Mouse (Mus musculus) cerebellum, postnatal 10 days (tissue): ENCODE results near the gene Atp1a2.
A peak's percentile ranks its signal among the peaks of the same experiment; 100 is the strongest.

Source experiments
- DNase-seq, 2 experiments: peaks; one replicate each; pipeline ENCODE4 v3.0.0; 2021; ENCODE audit warnings: mixed read lengths in 2 of 2

Gene Atp1a2

DNA sequence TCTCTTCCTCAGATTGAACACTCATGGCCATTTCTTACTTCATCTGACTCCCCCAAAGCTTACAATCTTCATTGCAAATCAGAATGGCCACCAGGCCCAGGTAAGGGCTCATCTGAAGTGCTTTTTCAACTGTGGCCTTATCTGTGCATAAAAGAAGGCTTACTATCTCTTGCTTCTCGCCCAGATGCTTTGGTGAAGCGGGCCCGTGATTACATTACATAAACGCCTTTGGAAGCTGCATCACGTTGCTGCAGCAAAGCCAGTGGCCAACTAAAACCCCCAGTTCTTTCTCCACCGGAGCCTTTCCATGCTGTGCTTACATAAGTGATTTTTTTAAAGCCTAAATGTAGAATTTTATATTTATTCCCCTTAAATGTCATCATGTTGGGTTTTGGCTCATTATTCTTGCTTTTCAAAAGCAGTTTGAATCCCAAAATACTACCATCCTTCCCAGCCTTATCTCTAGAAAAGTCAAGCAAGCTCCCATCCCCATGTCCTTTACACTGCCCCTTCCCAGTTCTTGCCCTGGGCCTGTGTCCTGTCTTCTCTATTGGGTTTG, 26.0 kb upstream of the Atp1a2 start:
- peak in 1 of 2 experiments; percentile 1 for DNase-seq

DNA sequence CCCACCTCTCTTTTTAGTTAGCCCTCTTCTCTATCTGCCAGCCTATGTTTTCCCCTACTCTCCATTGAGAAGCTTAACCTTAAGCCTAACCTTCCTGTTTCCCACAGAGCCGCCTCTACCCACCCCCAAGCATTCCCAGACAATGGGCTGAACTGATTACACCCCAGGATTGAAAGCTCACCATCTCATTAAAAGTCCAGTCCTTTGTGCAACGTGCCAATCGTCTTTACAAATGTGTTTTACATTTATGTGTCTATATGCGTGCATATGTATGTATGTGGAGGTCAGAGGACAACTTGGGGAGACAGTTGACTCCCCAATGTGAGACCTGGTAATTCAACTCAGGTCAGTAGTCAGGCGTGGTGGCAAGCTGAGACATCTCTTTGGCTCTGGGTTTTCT, 25.4 kb upstream of the Atp1a2 start:
- no peak for DNase-seq

DNA sequence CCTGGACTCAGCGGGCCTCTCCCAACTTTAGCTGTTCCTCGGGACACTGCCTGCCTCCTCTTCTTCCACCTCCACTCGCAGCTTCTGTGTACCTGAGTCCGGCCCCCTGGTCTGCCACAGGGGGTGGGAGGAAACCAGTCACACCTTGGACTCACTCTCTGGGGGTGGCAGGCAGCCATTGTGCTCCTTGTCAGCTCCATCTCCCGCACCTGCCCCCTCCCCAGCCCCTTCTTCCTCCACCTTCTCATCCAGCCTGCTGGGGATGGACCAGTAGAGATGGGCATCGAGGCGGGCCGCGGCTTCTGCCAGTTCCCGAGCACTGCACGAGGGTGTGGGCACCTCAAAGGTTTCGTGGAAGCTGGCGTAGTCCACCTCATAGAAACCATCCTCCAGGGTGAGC, 24.9 kb upstream of the Atp1a2 start:
- DNase-seq: peak in 1 of 2 experiments; percentile 34

DNA sequence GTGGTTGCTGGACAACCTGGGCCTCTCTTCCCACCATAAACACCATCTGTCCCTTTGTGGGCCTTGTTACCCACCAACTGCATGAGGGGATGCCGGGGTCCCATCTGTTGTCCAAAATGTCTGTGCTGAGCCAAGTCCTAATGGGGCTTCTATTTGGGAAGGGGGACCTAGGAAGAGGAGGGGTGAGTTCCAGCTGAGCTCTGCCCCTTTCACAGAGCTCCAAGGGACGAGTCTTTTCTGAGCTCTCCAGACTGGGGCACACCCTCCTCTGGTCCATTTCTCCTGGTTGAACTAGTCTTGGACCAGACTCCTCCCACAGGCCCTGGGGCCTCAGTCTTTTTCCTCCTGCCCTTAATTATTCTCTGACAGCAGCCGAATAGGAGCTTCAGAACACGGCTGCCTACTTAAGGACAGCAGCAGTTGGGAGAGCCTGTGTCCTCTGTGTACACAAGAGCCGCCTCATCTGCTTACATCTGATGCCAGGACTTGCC, 22.1 kb upstream of the Atp1a2 start:
- DNase-seq: peak; percentile 63 to 74

DNA sequence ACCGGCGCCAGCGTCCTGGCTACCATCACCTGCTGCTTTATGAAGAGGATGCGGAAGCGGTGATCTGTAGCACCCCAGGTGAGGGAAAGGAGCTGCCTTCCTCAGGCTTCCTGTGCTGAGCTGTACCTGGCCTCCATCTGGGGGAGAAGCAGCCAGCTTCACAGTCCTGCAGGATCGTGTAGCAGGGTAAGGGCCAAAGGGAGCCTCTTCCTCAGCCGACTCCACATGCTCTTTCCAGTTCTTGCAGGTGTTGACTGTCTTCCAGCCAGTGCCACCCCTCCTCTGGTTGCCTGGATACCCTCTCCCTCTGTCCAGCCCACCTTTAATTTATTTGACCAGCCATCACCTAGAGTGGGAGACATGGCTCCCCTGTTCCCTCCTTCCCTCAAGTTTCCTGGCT, 21.5 kb upstream of the Atp1a2 start:
- peak; percentile 45 to 50 for DNase-seq

DNA sequence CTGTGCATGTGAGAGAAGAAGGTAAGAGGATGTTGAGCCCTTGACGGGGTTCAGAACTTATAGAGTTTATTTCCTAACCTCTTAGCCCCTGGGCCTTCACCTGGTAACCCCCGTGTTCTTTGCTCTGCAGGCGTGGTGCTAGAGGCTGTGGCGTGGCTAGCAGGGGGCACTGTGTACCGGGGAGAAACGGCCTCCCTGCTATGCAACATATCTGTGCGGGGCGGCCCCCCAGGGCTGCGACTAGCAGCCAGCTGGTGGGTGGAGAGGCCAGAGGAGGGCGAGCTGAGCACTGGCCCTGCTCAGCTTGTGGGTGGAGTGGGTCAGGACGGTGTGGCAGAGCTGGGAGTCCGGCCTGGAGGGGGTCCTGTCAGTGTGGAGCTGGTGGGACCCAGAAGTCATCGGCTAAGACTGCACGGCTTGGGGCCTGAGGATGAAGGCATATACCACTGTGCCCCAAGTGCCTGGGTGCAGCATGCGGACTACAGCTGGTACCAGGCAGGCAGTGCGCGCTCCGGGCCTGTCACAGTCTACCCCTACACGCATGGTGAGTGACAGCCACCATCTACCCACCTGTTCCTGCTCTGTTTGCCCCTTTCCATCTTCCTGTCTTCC, 20.7 kb upstream of the Atp1a2 start:
- peak in 1 of 2 experiments; percentile 45 for DNase-seq

DNA sequence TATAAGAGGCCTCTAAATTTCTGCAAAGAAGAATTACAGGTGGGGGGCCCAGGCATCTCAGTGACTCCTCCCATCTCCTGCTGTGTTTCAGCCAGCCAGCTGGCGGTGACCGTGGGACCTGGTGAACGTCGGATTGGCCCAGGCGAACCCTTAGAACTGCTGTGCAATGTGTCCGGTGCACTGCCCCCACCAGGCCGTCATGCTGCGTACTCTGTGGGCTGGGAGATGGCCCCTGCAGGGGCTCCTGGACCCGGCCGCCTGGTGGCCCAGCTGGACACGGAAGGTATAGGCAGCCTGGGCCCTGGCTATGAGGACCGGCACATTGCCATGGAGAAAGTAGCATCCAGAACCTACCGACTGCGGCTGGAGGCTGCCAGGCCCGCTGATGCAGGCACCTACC, 20.1 kb upstream of the Atp1a2 start:
- peak; percentile 58 to 64 for DNase-seq

DNA sequence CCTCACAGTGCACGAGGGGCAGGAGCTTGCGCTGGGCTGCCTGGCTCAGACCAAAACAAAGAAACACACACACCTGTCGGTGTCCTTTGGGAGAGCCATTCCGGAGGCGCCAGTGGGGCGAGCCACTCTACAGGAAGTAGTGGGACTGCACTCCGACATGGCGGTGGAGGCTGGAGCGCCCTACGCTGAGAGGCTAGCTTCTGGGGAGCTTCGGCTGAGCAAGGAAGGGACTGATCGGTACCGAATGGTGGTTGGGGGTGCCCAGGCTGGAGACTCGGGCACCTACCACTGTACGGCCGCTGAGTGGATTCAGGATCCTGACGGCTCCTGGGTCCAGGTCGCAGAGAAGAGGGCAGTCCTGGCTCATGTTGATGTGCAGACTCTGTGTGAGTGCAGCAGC, 19.6 kb upstream of the Atp1a2 start:
- peak in 1 of 2 experiments; percentile 27 for DNase-seq

DNA sequence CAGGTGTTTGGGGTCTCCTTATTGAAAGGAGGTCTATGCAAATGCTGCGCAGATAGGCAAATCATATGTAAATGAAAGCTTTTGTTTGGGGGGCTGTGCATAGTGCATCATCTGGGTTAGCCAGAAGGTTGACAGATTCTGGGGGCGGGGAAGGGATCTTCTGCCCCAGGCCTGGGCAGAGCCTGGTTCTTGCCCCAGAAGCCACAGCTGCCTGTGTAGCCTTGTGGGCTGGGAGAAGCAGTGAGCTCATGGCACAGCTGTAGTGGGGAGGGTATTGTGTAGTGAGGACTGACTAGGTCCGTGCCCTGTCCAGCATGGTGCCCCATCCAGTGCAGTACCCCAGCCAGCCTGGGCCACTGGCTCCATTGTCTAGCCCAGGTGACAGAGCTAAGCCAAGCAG, 17.0 kb upstream of the Atp1a2 start:
- peak; percentile 42 to 44 for DNase-seq

DNA sequence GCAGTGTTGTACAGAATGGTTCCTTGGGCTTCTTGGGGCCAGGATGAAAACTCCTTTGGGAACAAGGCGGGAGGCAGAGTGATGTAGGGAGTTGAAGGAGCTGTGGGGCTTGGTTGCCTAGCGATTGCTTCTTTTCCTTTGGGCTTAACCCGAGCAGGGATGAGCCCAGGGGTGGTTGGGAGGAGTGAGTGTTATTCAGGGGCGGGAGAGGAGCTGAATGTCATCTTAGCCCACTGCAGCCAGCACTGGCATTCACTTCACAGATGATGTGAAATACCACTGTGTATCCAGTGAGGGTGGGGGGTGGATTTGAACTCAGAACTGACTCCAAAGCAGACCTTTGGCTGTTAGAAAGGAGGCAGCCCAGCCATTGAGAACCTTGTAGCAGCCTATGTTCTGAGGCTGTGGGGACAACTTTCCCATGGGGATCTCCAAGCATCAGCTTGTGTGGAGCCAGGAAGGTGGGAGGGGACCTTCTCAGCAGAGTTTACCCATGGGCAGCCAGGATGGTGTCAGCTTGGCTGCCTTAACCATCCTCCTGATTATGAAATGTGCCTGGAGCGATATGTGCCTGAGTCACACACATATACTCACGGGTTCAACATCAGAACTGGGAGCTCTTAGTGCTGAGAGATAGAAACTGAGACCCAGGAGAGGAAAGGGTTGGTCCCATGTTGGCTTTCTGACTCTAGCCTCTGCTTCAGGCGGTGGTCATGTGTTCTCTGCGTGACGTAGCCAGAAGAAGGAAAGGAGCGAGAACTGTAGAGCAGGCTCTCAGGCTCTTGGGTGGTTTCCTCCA, 15.9 kb upstream of the Atp1a2 start:
- peak; percentile 33 to 39 for DNase-seq

DNA sequence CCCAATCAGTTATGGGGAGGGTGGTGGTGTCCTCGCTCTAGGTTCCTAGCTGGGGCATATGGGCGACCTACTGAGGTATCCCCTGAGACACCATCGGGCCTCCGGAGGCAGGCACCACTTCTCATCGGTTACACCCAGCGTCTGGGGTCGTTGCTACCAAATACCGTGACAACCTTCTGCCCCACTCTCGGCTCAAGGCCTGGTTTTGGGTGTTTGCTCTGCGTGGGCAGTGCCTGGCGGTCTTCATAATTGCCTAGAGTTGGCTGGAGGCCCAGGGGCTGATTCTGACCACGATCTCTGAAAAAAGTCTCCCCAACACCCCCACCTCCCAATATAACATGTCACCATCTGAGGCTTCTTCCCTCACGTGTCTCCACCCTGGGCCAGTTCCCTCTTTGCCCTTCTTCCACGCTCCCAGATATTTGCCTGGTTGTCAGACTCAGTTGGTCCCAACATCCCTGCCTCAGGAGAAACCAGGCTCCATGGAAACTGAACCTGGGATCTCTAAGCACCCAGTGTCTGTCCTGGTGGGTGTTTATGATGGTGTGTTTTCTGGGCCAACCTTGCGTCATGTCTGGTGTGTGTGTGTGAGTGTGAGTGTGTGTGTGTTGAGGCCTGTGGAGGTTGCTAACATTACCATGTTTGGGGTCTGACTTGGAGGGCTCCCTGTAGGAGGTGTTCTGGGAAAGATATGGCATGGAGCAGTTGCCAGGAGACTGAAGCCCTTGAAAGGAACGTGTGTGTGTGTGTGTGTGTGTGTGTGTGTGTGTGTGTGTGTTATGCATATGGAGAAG, 15.1 kb upstream of the Atp1a2 start:
- DNase-seq: peak; percentile 67 to 78

DNA sequence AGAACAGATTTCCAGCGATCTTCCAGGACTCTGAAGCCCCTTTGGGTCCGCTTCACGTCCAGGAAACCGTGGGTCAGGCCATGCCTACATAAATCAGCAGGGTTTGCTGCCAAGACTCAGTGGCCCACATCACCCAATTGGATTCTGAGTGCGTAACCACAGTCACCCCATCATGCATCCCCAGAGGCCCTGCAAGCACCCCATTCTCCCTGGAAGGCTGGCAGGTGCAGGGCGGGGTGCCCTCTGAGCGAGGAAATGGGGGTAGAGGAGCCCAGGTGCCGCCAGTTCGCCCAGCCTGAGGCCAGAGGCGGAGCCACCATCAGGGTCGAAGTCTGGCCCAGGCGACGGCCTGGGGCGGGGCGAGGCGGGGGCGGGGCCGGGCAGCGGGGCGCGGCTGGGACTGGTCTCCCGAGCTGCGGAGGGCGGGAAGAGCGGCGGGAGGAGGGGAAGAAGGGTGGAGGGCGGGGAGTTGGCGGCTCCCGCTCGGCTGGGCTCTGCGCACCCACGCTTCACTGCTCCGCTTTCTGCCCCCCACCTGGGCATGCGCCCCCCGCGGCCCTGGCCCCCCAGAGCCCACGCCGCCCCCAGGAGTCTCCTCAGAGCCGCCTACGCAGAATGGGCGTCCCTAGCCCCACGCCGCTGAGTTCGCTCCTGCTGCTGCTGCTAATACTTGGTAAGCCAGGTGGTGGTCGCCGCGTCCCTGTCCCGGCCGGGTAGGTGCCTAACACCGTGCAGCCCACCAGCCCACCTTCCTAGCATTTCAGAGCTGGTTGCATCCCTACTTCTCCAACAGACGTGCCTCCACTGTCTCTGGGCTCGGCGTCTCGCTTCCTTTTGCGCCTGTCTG, 14.3 kb upstream of the Atp1a2 start:
- DNase-seq: peak; percentile 95 to 97

DNA sequence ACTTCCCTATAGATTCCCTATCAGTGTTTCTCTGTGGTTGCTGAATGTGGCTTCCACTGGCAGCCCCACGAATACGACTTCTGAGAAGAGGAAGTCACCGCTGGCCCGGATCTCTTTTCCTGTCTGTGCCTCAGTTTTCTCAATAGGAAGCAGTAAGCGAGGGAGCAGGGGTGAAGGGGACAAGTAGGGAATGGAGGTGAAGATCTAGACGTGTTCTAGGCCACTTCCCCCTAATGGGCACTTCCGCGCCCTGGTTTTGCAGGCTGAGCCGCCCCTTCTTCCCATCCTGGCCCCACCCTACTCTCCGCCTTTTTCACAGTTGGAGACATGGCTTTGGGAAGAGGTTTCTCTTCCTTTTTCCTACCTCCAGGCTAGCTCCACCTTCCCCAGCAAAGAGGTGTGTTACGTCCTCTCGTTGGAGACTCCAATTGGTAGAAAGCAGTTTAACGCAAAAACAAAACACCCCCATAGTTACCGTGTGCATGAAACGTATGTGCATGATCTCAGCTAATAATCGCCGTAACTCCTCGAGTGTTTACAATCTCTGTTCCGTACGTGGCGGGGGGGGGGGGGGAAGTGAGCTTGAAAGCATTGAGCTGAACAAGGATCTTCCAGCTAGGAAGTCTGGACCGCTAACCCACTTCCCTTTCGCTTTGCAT, 13.5 kb upstream of the Atp1a2 start:
- DNase-seq: peak; percentile 82

DNA sequence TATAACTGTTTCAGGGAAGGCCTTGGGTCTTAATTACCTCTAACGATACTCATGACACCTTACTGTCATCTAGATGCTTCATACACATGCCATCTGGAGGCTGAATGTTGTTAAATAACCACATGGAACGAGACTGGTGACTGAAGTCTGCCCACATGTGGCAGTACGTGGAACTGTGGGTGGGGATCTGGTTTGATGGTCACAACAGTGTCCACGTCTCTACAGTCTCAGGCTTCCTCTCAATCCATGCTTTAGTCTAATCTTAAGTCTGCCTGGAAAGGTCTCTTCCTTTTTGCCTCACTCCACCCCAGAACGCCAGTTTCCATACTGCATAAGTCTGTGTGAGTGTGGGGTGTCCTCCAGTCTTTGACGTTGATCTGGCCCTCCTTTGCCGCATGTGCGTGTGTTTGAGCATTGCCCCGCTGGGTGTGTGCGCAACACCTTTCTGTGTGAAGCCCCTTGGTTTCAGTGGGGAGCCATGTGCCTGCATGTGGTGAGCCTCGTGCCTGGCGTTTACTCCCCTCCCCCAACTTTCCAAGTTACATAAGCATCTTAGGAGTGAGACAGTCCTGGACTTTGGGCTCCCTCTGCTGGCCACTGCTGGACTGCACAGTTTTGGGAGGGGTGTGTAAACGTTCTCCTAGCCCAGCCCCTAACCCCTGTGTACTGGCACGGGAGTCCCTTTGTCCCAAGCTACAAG, 12.0 kb upstream of the Atp1a2 start:
- peak; percentile 98 to 99 for DNase-seq

DNA sequence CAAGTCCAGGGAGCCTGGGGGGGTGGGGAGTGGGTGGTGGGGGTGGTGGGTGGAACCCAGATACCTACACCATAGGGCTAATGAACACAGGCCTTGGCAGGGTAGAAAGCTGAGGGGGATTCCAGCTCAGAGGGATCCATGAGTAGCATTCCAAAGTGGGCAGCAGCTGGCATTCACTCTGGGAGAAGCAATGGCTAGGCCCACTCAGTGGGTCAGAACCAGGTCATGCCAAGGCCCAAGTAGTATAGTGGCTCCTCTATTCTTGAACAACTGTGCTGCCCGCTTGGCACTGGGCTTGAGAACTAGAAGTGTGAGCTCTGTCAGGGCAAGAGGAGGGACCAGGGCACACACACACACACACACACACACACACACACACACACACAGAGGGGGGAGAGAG, 10.5 kb upstream of the Atp1a2 start:
- peak in 1 of 2 experiments; percentile 41 for DNase-seq

DNA sequence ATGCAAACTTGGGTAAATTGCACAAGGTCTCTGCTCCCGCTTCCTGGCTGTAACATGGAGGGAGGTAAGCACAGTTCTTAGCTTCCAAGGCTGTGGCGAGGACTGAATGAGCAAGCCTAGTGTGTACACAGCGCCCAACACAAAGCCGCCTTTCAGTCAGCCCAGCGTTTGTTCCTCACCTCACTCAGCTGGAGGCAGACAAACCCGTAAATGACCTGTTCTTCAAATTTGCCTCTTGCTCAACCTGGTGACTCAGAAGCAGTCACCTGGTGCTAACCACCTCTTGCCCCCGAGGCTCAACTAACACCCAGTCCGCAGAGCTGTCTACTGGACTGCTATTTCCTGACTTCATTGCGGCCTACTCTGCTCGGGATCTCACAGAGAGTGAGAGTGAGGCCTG, 10.1 kb upstream of the Atp1a2 start:
- DNase-seq: no peak

DNA sequence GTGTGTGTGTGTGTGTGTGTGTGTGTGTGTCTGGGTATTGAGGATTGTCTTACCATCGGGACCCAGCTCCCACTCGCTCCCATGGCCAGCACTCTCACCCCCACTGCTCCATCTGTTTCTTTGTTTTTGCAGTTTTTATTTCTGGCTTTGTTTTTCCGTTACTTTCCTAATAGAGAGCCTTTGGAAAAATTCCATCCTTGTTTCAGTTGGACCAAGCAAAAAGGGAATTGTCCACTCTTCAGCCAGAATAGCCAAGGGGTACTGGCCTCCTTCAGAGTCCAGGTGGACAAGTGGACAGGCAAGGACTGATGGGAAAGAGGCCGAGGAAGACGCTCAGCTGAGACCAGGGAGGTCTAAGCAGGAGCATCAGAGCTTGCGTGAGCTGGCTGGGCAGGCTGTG, 9.0 kb upstream of the Atp1a2 start:
- peak in 1 of 2 experiments; percentile 42 for DNase-seq

DNA sequence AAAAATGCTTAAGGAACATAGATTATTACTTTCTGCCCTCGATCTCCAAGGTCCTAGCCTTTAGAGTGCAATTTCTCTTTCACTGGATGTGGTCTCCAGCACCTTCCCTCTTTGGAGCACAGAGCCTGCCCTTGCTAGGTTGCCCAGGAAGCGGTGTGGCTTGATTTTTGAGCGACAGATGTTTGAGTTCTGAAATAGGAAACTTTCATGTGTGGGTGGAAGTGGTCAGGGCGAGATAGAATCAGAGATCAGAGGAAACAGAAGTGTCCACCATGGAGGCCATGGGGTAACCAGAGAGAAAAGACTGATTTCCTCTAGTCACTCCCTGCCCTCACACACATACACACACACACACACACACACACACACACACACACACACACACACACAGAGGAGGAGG, 8.3 kb upstream of the Atp1a2 start:
- DNase-seq: no peak

DNA sequence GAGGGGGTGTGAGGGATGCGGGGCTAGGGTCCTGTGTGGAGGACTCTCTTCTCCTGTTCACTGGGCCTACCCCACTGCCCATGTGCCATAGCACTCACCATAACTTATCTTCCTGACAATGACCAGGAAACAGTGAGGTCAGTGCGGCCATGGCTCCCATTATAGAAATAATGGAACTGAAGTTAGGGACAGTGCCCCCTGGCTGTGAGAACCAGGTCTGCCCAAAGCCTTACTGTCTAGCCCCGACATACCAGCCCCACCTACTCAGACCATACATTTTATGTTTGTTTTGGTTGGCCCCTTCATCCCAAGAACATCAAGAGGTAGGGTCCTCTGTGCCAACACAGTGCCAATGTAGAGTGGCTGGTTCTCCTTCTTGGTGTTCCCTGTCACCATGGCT, 7.8 kb upstream of the Atp1a2 start:
- DNase-seq: peak in 1 of 2 experiments; percentile 35

DNA sequence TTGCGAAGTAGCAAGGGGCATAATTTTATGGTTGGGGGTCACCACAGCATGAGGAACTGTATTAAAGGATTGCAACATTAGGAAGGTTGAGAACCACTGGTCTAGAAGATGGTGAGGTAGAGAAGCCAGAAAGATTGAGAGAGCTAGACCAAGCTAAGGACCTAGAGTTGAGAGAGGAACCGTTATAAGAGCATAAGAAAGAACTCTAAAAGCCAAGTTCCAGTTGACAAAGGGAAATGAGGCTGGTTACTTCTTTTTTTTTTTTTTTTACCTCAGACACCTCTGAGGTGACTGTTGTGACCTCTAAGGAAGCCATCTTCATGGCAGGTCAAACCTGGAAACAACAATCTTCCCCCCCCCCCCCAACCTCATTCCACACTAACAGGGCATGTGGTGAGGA, 7.3 kb upstream of the Atp1a2 start:
- DNase-seq: no peak

DNA sequence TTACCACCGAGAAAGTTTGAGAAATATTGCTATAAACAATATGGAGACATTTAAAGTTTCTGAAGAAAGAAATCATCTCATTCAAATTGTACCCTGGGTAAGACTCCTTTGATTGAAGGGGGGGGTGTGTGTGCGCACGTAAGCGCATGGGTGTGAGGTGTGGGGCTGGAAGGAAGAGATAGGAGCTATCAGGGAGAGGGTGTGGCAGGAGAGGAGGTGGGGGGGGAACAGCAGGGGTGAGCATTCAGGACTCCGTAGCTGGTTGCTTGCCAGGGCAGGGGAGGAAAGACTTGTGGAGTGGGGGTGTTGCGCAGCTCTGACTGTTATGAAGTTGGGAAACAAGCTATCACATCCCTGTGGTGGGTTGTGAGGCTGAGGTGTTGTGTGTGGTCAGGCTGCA, 6.6 kb upstream of the Atp1a2 start:
- peak in 1 of 2 experiments; percentile 21 for DNase-seq
